Mouse (Mus musculus) cortical plate, adult 2 months (tissue): Measurements from ENCODE around the gene Diras2. TPM values are rescaled to one million over a fixed set of nuclear protein-coding genes. Genes with fewer than 3 reads are reported as not detected.
"Not testable (repeated sequence)": the region's sequence is repeated elsewhere in the genome, so short reads cannot be mapped to it uniquely, and the experiment has no call there.

Experiments
- H3K27ac ChIP-seq: fragments of 200-500 bp; 2 replicates; pipeline ENCODE4 v1.5.1; 2012; ENCODE audit warnings: low read length, control low read depth, inconsistent platforms; ENCODE audit not compliant: insufficient read depth
- H3K4me1 ChIP-seq: fragments of 200-500 bp; 2 replicates; pipeline ENCODE4 v1.6.1; 2011; ENCODE audit warnings: low read length; ENCODE audit not compliant: control insufficient read depth, insufficient read depth
- H3K4me3 ChIP-seq: fragments of 200-500 bp; 2 replicates; pipeline ENCODE4 v1.5.1; 2011; ENCODE audit warnings: mild to moderate bottlenecking, low read length, control low read depth; ENCODE audit not compliant: insufficient read depth
- CTCF ChIP-seq: fragments of 200-500 bp; IDR thresholded peaks from 2 replicates; pipeline ENCODE4 v1.5.1; 2011; ENCODE audit warnings: mild to moderate bottlenecking, control low read depth, low read length; ENCODE audit not compliant: insufficient read depth; ENCODE audit errors: extremely low read depth
- POLR2A ChIP-seq: fragments of 200-500 bp; IDR thresholded peaks from 2 replicates; pipeline ENCODE4 v1.6.1; 2011; ENCODE audit warnings: mild to moderate bottlenecking, low read length, control low read depth; ENCODE audit not compliant: insufficient read depth; ENCODE audit errors: extremely low read depth
- polyA plus RNA-seq: library from polyadenylated mRNA; depleted of rRNA; stranded (reverse); fragments of >200 nt; gene quantifications from 2 replicates; pipeline ENCODE4 v1.2.3, GENCODE M21; 2012

The Diras2 gene
- polyA plus RNA-seq, 1 experiment, result 183 TPM

DNA sequence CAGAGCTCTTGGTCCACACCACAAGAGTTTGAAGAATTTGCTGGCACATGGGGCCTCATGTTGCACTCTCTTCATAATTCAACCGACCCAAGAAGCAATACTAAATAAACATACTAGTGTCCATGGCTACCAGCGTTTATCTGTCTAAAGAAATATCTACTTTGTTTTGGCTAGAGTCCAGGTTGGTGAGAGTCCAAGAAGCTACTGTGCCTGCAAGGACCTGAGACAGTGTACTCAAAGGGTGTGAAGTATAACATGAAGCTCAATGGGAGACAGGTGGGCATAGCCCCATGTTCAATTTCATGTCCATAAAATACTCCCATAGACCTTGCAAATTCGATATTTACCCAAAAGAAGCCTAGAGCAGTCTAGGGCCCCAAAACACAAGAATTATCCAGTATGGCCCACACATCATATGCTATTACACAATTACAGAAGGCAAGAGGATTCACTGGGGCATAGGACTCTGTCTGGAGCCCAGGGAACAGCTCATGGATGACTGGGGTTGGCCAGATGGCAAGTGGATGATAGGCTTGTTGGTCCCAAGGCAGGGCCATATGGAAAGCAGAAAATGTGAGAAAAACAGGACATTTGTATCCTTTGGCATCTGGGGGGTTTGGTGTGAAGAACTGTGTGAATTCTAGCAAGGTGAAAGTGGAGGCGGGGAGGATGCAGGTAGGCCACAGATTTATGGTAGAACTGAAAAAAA, 20.8 kb downstream of the Diras2 start:
- Histone ChIP-seq H3K27ac (no peak overlapping the region), H3K4me3 (no peak overlapping the region), H3K4me1 (peaks cover 5% of the 10 kb centered on the region; the same call in 1 of the 2 replicates)
- TF ChIP-seq CTCF (no peak), POLR2A (no peak)

DNA sequence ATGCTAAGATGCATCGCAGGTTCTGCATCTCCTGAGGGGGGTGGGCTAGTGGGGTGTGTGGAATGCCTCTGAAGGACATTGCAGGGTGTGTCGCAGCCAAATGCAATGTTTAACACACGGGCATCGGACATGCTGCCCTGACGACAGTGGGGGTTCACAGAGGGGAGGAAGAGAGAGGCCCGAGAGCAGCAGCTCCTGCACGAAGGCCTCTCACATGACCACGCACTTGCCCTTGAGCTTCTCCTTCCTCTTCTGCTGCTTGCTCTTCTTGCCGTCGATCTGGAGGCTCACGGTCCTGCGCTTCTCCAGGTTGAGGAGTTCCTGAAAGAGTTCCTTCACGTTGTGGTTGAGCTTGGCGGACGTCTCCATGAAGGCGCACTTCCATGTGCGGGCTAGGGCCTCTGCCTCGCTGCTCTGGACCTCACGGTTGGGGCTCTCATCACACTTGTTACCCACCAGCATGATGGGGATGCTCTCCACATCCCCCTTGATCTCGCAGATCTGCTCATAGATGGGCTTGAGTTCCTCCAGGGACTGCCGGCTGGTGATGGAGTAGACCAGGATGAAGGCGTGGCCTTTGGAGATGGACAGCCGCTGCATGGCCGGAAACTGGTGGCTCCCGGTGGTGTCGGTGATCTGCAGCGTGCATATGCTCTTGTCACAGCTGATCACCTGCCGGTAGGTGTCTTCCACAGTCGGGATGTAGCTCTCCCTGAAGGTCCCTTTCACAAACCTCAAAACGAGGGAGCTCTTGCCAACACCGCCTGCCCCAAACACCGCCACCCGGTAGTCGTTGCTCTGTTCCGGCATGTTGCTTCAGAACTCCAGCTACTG, 23.4 kb downstream of the Diras2 start:
- H3K4me3 ChIP-seq, result no peak overlapping the region
- peaks cover 5% of the 10 kb centered on the region; the same call in 1 of the 2 replicates for H3K4me1 ChIP-seq
- no peak overlapping the region for H3K27ac ChIP-seq
- TF ChIP-seq CTCF, result no peak
- no peak for TF ChIP-seq POLR2A

DNA sequence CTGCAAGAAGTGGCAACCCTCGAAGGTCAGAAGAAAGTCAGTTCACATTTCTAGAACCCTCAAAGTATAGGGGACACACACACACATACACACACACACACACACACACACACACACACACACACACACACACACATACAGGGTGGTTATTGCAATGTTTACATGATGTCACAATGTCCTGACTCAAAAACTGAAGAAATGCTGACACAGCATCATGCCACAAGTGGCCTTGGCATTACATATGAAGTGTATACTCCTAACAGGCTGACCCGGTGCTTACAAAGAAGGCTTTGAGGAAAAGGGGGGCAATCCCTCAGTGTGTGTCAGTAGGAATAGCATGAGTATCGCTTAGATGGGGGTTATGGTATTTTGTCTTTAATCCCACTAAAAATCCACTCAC, 24.3 kb downstream of the Diras2 start:
- not testable (repeated sequence) for H3K4me3 ChIP-seq, H3K4me1 ChIP-seq, H3K27ac ChIP-seq

DNA sequence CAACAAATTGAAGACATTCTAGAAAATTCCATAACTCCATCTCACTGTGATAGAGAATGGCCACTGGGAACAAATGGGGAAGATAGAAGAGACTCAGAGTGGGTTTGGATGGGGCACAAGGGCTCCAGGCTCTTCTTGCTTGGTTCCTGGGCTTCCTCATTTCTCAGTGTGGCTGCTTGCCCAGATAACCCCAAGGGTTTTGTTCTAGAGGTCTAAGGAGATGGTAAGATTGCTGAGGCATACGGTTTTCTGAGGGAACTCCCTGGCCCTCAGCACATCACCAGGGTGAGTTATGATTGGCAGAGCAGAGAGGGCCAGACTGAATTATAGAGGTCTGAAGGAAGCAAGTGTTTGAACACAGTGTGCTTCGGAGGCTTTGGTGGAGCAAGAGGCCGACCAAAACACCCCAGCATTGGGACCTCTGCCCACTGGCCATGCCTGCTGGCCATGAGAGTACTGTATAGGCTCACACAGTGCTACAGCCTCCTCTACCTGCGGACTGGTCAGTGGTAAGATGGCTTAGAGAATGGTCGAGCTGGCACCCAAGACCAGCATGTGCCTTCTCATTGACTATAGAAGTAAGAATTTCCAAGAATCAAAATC, 25.3 kb downstream of the Diras2 start:
- not testable (repeated sequence) for H3K4me3 ChIP-seq

DNA sequence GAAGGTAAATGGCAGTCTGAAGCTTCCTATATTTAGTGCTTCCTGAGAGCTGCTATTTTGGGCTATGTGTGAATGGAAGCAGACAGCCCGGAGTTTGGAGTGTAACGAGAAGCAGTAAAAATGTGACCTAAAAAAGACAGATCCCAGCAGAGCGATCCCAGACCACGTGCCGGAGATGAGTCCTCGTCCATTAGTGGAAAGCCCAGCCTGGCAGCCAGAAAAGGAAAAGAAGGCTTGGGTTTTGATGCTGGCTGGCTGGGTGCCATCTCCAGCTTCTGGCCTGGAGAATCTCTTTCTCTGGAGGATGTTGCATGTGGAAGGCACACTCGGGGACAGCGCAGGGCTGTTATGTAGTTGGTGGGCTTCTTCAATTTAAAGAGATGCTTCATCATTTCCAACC, 29.4 kb downstream of the Diras2 start:
- TF ChIP-seq CTCF, result no peak
- TF ChIP-seq POLR2A, result no peak
- peaks cover 2% of the 10 kb centered on the region for H3K4me1 ChIP-seq
- no peak overlapping the region for H3K4me3 ChIP-seq
- no peak overlapping the region for H3K27ac ChIP-seq

More for the DNA sequence above, 25.3 kb downstream of the Diras2 start:
- not testable (repeated sequence) for H3K27ac ChIP-seq, H3K4me1 ChIP-seq

DNA sequence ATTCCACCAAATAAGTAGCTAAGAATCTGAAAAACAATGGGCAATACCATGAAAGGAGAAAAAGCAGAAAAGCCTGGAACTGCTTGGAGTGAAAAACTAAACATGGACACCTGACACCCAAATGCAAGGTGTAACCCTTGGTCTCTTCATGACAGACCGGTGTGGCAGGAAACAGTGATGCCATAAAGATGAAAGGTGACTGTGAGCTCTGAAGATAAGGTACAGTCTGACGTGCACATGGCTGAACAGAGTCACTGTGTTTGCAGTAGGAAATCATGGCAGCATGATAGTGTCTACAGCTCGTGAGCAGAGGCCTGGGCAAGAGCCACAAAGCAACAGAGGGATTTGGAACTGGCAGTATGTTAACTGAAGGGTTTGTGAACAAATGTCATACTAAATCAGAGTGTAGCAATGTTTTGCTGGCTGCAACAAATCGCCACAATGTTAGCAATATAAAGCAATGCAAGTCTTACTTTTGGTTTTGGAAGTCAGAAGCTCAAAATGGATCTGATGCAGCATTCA, 34.0 kb downstream of the Diras2 start:
- H3K4me3 ChIP-seq, result no peak overlapping the region
- TF ChIP-seq POLR2A, result no peak
- TF ChIP-seq CTCF, result no peak
- H3K27ac ChIP-seq, result no peak overlapping the region

DNA sequence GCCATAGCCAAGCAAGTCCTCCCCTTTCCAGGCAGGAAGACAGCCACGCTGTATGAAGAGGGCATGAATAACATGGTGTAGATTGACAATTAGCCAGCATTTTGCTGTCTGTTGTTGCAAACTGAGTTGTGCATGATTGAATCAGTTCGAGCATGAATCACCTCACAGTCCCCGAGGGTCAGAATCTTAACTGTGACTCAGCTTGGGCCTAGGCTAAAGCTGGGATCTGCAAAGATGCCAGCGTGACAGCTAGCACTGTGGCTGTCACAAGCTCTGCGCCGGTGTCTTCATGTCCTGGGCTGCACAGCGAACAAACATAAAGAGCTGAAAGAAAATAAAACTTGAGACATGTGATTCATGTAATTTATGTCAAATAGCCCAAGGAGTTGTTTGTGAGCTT, 42.3 kb downstream of the Diras2 start:
- H3K27ac ChIP-seq, result no peak overlapping the region
- H3K4me3 ChIP-seq, result no peak overlapping the region
- no peaks in the 10 kb centered on the region for H3K4me1 ChIP-seq
- no peak for TF ChIP-seq CTCF
- no peak for TF ChIP-seq POLR2A

More for the DNA sequence above, 34.0 kb downstream of the Diras2 start:
- H3K4me1 ChIP-seq, result peaks cover 2% of the 10 kb centered on the region

DNA sequence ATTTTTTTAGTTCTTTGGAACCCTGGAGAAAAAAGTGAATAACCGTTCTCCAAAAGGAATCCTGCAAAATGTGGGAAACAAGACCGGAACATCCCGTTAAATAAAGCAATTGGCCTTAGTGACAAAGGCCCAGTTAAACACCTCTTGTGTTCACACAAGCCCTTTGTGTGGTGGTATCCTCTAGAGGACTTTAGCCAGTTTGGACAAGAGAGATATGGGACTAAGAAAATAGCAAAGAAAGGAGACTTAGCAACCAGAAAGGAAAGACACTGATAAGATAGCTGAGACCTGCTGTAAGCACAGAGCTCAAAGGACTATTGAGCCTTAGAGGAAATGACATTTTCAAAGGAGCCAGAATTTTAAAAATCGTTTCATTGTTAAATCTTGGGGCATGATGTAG, 47.0 kb downstream of the Diras2 start:
- Histone ChIP-seq H3K27ac (no peak overlapping the region), H3K4me1 (no peaks in the 10 kb centered on the region), H3K4me3 (no peak overlapping the region)
- TF ChIP-seq CTCF, result no peak
- TF ChIP-seq POLR2A, result no peak

DNA sequence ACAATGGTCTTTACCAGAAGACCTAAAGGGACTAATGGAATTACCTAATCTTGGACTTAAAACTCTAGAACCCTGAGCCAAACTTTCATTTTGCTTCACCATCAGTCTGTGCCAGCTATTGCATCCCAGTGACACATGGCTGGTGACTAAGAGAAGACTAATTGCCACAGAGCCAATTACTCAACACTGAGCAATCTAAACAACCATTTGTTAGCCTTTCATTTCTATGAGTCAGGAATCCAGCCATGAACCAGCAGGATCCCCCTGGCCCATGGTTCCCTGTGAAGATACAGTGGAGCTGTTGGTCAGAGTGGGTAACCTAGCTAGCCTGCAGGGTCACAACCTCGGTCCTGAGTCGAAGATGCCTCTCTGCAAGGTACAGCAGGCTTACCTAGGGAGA, 49.3 kb downstream of the Diras2 start:
- Histone ChIP-seq H3K4me1 (peaks cover 2% of the 10 kb centered on the region; the same call in 1 of the 2 replicates), H3K4me3 (no peak overlapping the region), H3K27ac (no peak overlapping the region)
- no peak for TF ChIP-seq POLR2A
- TF ChIP-seq CTCF, result no peak
